Mouse (Mus musculus) kidney, embryonic 14.5 days (tissue): ENCODE results near the gene Tmtc1. TPM values are rescaled to one million over a fixed set of nuclear protein-coding genes. Genes with fewer than 3 reads are reported as not detected.

Experiments used
- ATAC-seq: fragments of 200-750 bp; cut with Nextera tagmentation; 2 replicates; pipeline ENCODE4 v1.8.0; 2017; ENCODE audit warnings: moderate number of reproducible peaks, mild to moderate bottlenecking, moderate TSS enrichment, moderate library complexity; ENCODE audit not compliant: low FRiP score, low TSS enrichment
- H3K27ac ChIP-seq: fragments of 300-500 bp; sonication (generic); 2 replicates; pipeline ENCODE4 v1.5.1; 2014; ENCODE audit warnings: low read depth, mild to moderate bottlenecking, low read length, moderate library complexity, mixed read lengths
- H3K27me3 ChIP-seq: fragments of 300-500 bp; sonication (generic); 2 replicates; pipeline ENCODE4 v1.6.1; 2014; ENCODE audit warnings: mild to moderate bottlenecking, low read length; ENCODE audit not compliant: control insufficient read depth, insufficient read depth
- H3K36me3 ChIP-seq: fragments of 300-500 bp; sonication (generic); 2 replicates; pipeline ENCODE4 v1.6.1; 2014; ENCODE audit warnings: low read length, mixed read lengths; ENCODE audit not compliant: control insufficient read depth, insufficient read depth
- H3K4me1 ChIP-seq: fragments of 300-500 bp; sonication (generic); 2 replicates; pipeline ENCODE4 v1.6.1; 2014; ENCODE audit warnings: low read length, mixed read lengths; ENCODE audit not compliant: control insufficient read depth, insufficient read depth
- H3K4me2 ChIP-seq: fragments of 300-500 bp; sonication (generic); replicated peaks from 2 replicates; pipeline ENCODE4 v1.6.1; 2014; ENCODE audit warnings: low read depth, mild to moderate bottlenecking, low read length
- H3K4me3 ChIP-seq: fragments of 300-500 bp; sonication (generic); 2 replicates; pipeline ENCODE4 v1.5.1; 2014; ENCODE audit warnings: mild to moderate bottlenecking, low read length
- H3K9ac ChIP-seq: fragments of 300-500 bp; sonication (generic); 2 replicates; pipeline ENCODE4 v1.6.1; 2014; ENCODE audit warnings: low read depth, mild to moderate bottlenecking, low read length, moderate library complexity
- H3K9me3 ChIP-seq: fragments of 300-500 bp; sonication (generic); 2 replicates; pipeline ENCODE4 v1.6.1; 2016; ENCODE audit warnings: low read length; ENCODE audit not compliant: control insufficient read depth
- WGBS: fragments of 180-500 bp; shearing (Covaris S2); extraction: QIAGEN DNeasy Blood & Tissue Kit; methylation state at CpG from one replicate; pipeline ENCODE4 v1.1.7; 2014; 5-methylcytosine and 5-hydroxymethylcytosine counted together
- polyA plus RNA-seq: library from polyadenylated mRNA; unstranded; fragments of >200 nt; fragmentation: Nextera tagmentation; extraction: Ambion mirVana; gene quantifications from 2 replicates; pipeline ENCODE4 v1.2.1, GENCODE M21; 2014

The Tmtc1 gene
- polyA plus RNA-seq, 1 experiment from 2014 or later: 2.5 TPM

DNA sequence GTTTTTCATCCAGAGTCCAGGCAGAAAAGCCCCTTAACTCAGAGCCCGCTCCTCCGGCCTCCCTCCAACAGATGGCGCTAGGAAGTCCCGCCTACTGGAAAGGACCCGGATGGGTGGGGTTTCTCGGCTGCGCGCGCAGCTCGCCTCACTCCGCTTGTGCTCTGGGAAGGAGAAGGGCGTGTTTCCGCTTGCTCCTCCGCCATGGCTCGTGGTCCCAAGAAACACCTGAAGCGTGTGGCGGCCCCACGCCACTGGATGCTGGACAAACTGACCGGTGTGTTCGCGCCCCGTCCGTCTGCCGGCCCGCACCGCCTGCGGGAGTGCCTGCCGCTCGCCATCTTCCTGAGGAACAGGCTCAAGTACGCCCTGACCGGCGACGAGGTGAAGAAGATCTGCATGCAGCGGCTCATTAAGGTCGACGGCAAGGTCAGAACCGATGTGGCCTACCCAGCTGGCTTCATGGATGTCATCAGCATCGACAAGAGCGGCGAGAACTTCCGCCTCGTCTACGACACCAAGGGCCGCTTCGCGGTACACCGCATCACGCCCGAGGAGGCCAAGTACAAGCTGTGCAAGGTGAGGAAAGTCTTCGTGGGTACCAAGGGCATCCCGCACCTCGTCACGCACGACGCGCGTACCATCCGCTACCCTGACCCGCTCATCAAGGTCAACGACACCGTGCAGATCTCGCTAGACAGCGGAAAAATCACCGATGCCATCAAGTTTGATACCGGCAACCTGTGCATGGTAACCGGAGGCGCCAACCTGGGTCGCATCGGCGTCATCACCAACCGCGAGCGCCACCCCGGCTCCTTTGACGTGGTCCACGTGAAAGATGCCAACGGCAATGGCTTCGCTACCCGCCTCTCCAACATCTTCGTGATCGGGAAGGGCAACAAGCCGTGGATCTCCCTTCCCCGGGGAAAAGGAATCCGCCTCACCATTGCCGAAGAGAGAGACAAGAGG is 89.4 kb downstream of the Tmtc1 start:
- peak overlapping the region; percentile 56; the same call in 1 of the 2 replicates for H3K9ac ChIP-seq
- H3K27me3 ChIP-seq: no peaks in the 10 kb centered on the region
- peak overlapping the region; percentile 49 for H3K4me3 ChIP-seq
- H3K9me3 ChIP-seq: peaks cover 8% of the 10 kb centered on the region
- H3K4me1 ChIP-seq: no peaks in the 10 kb centered on the region
- ATAC-seq: peak; percentile 90
- 37% methylated on average over 85 of the region's 85 CpGs for WGBS
- peak overlapping the region; percentile 57 for H3K4me2 ChIP-seq
- H3K27ac ChIP-seq: no peak overlapping the region
- no peaks in the 10 kb centered on the region; the same call in 1 of the 2 replicates for H3K36me3 ChIP-seq

DNA sequence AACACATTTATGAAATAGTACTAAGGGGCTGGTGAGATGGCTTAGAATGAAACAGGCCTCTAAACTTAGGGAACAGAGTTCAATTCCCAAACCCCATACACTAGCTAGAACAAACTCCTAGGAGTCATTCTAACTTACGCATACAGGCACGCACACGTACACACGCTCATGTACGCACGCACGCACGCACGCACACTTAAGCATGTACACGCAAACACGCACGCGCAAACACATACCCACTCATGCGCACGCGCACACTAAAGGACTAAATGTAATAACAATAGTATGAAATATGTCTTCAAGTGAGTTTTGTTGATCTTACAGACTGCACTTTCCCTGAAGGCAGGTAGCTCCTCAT is 90.1 kb downstream of the Tmtc1 start:
- Histone ChIP-seq H3K9me3 (peaks cover 8% of the 10 kb centered on the region), H3K4me2 (peak overlapping the region; percentile 57), H3K9ac (no peak overlapping the region), H3K4me1 (no peaks in the 10 kb centered on the region), H3K4me3 (peak overlapping the region; percentile 49), H3K36me3 (no peaks in the 10 kb centered on the region; the same call in 1 of the 2 replicates), H3K27me3 (no peaks in the 10 kb centered on the region), H3K27ac (no peak overlapping the region)
- no peak; the same call in 1 of the 2 replicates for ATAC-seq
- WGBS: 85% methylated on average over 16 of the region's 16 CpGs

DNA sequence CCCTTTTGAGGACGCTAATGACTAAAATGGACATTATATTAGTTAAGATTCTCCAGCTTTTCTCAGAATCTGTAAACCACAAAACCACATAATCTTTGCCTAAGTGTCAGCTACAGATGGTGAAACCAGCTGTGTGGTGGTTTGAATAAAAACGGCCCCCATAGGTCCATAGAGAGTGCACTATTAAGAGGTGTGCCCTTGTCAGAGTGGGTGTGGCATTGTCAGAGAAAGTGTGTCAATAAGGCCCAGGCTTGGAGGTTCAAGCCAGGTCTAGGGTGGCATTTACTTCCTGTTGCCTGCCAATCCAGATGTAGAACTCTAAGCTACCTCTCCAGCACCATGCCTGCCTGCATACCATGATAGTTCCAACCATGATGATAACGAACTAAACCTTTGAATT is 99.2 kb downstream of the Tmtc1 start:
- Histone ChIP-seq H3K27me3 (no peaks in the 10 kb centered on the region), H3K4me3 (no peak overlapping the region), H3K9me3 (no peaks in the 10 kb centered on the region), H3K36me3 (no peaks in the 10 kb centered on the region), H3K4me1 (no peaks in the 10 kb centered on the region), H3K27ac (no peak overlapping the region), H3K4me2 (no peak overlapping the region), H3K9ac (no peak overlapping the region)
- 83% methylated on average over 3 of the region's 3 CpGs for WGBS
- ATAC-seq: no peak

DNA sequence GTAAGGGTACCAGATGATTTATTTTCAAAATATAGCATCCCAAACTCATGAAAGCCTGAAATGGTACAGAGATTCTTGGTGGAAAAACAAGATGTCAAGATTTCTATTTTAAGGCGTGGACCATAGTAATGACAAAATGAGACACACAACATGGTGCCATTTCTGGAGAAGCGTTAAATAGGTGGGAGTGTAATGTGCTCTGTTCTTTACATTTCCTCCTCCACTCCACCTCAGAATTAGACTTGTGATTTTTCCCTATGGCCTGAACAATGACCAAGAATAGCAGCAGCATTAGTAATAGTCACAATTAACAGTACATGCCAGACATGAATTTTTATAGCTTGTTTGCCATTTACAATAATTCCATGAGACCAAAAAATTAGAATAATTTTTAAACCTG is 102.0 kb downstream of the Tmtc1 start:
- Histone ChIP-seq H3K9me3 (no peaks in the 10 kb centered on the region), H3K4me2 (no peak overlapping the region), H3K9ac (no peak overlapping the region), H3K36me3 (no peaks in the 10 kb centered on the region), H3K27ac (no peak overlapping the region), H3K4me3 (no peak overlapping the region), H3K4me1 (no peaks in the 10 kb centered on the region), H3K27me3 (no peaks in the 10 kb centered on the region)
- 87% methylated on average over 2 of the region's 2 CpGs for WGBS
- ATAC-seq: no peak

DNA sequence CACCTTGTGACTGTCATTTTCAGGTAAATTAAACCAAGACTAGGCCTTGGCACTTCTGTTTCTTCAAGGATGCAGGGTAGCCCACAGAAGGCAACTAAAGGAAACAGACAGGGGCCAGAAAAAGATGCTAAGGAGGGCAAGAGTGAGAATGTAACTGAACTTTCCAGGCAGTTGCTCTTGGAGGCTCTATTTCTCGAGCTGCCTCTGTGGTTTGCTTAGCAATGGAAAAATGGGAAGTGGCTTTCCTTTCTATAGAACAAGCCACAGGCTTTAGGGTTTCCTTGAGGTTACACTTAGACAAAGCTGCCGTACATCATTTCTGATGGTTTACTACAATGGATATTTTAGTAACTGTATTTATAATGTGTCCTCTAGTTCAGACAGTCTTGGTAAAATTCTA is 102.4 kb downstream of the Tmtc1 start:
- Histone ChIP-seq H3K36me3 (no peaks in the 10 kb centered on the region), H3K27me3 (no peaks in the 10 kb centered on the region), H3K27ac (no peak overlapping the region), H3K4me1 (no peaks in the 10 kb centered on the region), H3K9ac (no peak overlapping the region), H3K4me2 (no peak overlapping the region), H3K4me3 (no peak overlapping the region), H3K9me3 (no peaks in the 10 kb centered on the region)
- ATAC-seq: no peak
- WGBS: 91% methylated on average over 2 of the region's 2 CpGs

DNA sequence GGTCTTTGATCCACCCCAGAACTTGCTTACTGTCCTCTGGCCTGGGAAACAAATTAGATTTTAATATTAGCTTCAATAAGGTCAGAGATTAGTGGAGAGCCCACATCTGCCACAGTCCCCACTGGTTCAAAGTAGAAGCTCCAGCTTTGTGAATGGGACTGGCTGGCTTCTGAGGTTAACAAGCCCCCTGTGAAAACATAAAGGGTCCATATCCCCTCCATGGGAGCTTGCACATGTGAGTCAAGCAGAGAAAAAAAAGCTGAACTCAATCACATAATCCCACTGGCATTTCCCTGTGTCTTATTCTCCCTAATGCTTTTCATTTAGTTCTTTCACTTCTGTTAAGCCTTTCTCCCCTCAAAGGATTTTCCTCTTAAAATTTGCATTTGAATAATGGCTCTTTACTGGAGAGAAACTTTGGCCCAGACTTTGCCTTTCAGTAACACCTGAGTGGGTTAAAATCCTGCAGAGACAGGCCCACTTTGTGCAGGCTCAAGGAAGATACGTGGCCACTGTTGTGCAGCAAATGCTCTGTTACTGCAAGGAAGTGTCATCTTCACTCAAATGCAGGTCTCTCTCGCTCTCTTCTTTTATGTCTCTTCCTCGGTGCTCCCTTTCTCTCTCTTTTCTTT is 105.7 kb downstream of the Tmtc1 start:
- WGBS: 80% methylated on average over 3 of the region's 3 CpGs
- Histone ChIP-seq H3K9ac (no peak overlapping the region), H3K36me3 (no peaks in the 10 kb centered on the region), H3K4me3 (no peak overlapping the region), H3K9me3 (no peaks in the 10 kb centered on the region), H3K4me1 (no peaks in the 10 kb centered on the region), H3K27ac (no peak overlapping the region), H3K27me3 (no peaks in the 10 kb centered on the region), H3K4me2 (no peak overlapping the region)
- no peak for ATAC-seq

DNA sequence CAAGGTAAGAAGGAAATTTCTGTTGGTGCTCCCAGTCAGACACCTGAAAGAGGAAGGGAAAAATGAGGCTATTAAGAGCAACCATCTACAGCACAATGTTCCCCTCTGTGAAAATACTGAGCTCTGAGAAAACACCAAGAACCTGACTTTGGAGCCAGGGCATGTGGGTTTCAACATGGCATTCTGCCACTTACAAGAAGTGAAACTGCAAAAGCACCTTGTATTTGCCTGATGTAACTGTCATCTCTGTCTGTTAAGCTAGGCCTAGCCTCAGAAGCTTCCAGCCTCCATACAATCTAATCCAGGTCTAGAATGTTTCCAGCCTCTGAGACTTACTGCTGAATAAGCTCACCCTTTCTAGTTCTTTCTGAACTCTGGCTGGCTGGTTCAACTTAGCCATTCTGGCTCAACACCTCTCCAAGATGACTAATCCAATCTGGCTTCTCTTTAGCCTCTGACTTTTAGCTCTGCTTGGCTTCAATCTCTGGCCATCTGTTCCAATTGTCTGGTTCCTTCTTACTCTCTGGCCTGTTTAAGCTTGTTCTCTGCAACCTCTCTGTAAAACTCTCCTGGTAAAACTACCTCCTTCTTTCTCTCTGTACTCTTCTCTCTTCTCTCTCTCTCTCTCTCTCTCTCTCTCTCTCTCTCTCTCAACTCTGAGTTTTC is 107.8 kb downstream of the Tmtc1 start:
- H3K36me3 ChIP-seq: no peaks in the 10 kb centered on the region
- H3K9me3 ChIP-seq: no peaks in the 10 kb centered on the region
- H3K4me2 ChIP-seq: no peak overlapping the region
- no peak overlapping the region for H3K9ac ChIP-seq
- H3K4me1 ChIP-seq: no peaks in the 10 kb centered on the region
- no peak overlapping the region for H3K27ac ChIP-seq
- ATAC-seq: no peak
- no peaks in the 10 kb centered on the region for H3K27me3 ChIP-seq
- no peak overlapping the region for H3K4me3 ChIP-seq

DNA sequence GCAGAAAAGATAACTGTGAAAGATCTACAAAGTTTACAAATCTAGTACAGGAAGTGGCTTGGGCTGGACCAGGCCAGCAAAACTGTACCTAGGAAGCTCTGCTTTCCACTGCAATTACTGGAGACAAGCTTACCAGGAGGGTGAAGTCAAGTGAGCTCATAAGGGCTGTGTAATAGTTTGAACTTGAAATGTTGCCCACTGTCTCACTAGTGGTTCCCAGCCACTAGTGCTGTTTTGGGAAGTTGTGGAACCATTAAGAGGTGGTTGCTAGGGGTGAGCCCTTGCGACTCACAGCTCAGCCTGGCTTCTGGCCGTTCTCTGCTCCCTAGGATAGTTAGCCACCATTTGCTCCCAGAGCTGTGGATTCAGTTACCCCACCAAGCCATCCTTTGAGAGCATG is 112.3 kb downstream of the Tmtc1 start:
- no peaks in the 10 kb centered on the region for H3K9me3 ChIP-seq
- no peaks in the 10 kb centered on the region for H3K36me3 ChIP-seq
- no peaks in the 10 kb centered on the region for H3K27me3 ChIP-seq
- 72% methylated on average over 2 of the region's 2 CpGs for WGBS
- H3K4me3 ChIP-seq: no peak overlapping the region
- H3K4me1 ChIP-seq: no peaks in the 10 kb centered on the region
- no peak overlapping the region for H3K4me2 ChIP-seq
- no peak overlapping the region for H3K9ac ChIP-seq
- H3K27ac ChIP-seq: no peak overlapping the region
- no peak for ATAC-seq

DNA sequence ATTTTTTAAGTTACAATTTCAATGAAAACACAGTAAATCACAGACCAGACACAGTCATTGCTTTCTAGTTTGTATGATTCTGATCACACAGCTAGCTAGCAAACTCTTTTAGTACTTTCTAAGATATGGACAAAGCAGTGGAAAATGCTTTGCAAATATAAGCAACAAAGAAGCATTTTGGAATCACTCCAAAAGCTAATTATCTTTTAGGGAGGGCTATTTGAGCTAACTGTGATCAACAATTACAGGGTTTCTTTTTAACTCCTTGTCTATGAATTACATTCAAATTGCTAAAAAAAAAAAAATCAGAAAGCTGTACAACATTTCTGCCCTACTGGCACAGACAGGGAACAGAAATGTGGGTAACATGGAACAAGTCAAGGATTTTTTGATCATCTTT is 114.2 kb downstream of the Tmtc1 start:
- H3K4me1 ChIP-seq: no peaks in the 10 kb centered on the region
- no peaks in the 10 kb centered on the region for H3K9me3 ChIP-seq
- H3K36me3 ChIP-seq: no peaks in the 10 kb centered on the region
- H3K4me2 ChIP-seq: no peak overlapping the region
- no peak overlapping the region for H3K27ac ChIP-seq
- no peak overlapping the region for H3K4me3 ChIP-seq
- no peak overlapping the region for H3K9ac ChIP-seq
- ATAC-seq: no peak
- H3K27me3 ChIP-seq: no peaks in the 10 kb centered on the region
